Mouse (Mus musculus) adrenal gland, adult 2 months (tissue): ENCODE measurements around the gene Nrf1. TPM values are rescaled to one million over a fixed set of nuclear protein-coding genes. Genes with fewer than 3 reads are reported as not detected.
A peak's percentile ranks its signal among the peaks of the same experiment; 100 is the strongest.

Experiments used
- DNase-seq: peaks from one replicate; pipeline ENCODE4 v3.0.0; 2021
- polyA plus RNA-seq: library from polyadenylated mRNA; depleted of rRNA; stranded (reverse); fragments of >200 nt; gene quantifications from 2 replicates; pipeline ENCODE4 v1.2.3, GENCODE M21; 2012
- total RNA-seq, 2 experiments: library from RNA; stranded (reverse); gene quantifications; 2 replicates each; pipeline ENCODE4 v1.2.3; 2021

The Nrf1 gene
- total and polyA plus RNA-seq, 3 experiments = 11.0 to 24.3 (median 20.1) TPM

- no peak for DNase-seq
Measured at GRCm38 (mm10) chr6:30147058-30147457, 99.3 kb downstream of the Nrf1 start.

GRCm38 (mm10) chr6:30147753-30148152, 100.0 kb downstream of the Nrf1 start:
- no peak for DNase-seq

- DNase-seq = no peak
Measured at GRCm38 (mm10) chr6:30150471-30150870, 102.7 kb downstream of the Nrf1 start.

- no peak for DNase-seq
Measured at GRCm38 (mm10) chr6:30152163-30152562, 104.4 kb downstream of the Nrf1 start.

GRCm38 (mm10) chr6:30152649-30153048, 104.9 kb downstream of the Nrf1 start:
- DNase-seq = no peak

- DNase-seq = no peak
Measured at GRCm38 (mm10) chr6:30153076-30153475, 105.3 kb downstream of the Nrf1 start.

GRCm38 (mm10) chr6:30153733-30154415, 106.1 kb downstream of the Nrf1 start:
- DNase-seq = no peak

GRCm38 (mm10) chr6:30159516-30160045, 111.8 kb downstream of the Nrf1 start:
- DNase-seq = no peak

GRCm38 (mm10) chr6:30160408-30160807, 112.6 kb downstream of the Nrf1 start:
- no peak for DNase-seq

- DNase-seq = no peak
Measured at GRCm38 (mm10) chr6:30161618-30162017, 113.8 kb downstream of the Nrf1 start.

- DNase-seq = no peak
Measured at GRCm38 (mm10) chr6:30162091-30162490, 114.3 kb downstream of the Nrf1 start.

- no peak for DNase-seq
Measured at GRCm38 (mm10) chr6:30166349-30166748, 118.6 kb downstream of the Nrf1 start.

GRCm38 (mm10) chr6:30167192-30167591, 119.4 kb downstream of the Nrf1 start:
- DNase-seq = no peak

- DNase-seq = no peak
Measured at GRCm38 (mm10) chr6:30168275-30168674, 120.5 kb downstream of the Nrf1 start.

- no peak for DNase-seq
Measured at GRCm38 (mm10) chr6:30169148-30169547, 121.4 kb downstream of the Nrf1 start.

- no peak for DNase-seq
Measured at GRCm38 (mm10) chr6:30171226-30171625, 123.4 kb downstream of the Nrf1 start.

GRCm38 (mm10) chr6:30171967-30172366, 124.2 kb downstream of the Nrf1 start:
- no peak for DNase-seq

- DNase-seq = no peak
Measured at GRCm38 (mm10) chr6:30172441-30172819, 124.6 kb downstream of the Nrf1 start.

GRCm38 (mm10) chr6:30172820-30173550, 125.2 kb downstream of the Nrf1 start:
- peak; percentile 79 for DNase-seq

GRCm38 (mm10) chr6:30173551-30174460, 126.0 kb downstream of the Nrf1 start:
- peak; percentile 75 for DNase-seq

GRCm38 (mm10) chr6:30174461-30175224, 126.9 kb downstream of the Nrf1 start:
- peak; percentile 20 for DNase-seq
